Mouse (Mus musculus): ENCODE data around the gene Serpina1e.

Serpina1e gene

DNA sequence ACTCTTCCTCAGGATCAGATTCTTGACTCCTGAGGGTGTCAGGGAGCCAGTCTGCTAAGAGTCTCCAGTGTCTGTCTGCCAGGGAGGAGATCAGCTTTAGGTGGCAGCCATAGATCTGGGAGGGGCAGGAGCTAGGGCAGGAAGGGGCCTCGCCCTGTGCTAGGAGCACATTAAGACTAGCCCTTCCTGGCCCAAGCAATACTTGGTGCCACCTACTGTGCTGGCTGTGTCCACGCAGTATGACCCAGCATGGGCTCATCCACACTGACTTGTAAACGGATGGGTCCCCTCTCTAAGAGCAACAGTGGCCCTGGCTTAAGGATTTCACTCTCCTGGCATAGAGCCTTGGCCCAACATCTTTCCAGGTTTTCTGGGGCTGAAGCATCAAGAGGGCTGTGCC lies at the start of gene Serpina1e:
Gene Serpina1e, minus strand, starts transcription at position 178 of the 400 bp plus-strand sequence.
- DNase-seq (ENCODE audit: low read depth, low spot score): no peak
- Histone ChIP-seq H3K27me3 (ENCODE audit: control insufficient read depth, insufficient read depth, low read length, poor library complexity, severe bottlenecking) (no peaks in the 10 kb centered on the region), H3K36me3 (ENCODE audit: control insufficient read depth, insufficient read depth, low read length, poor library complexity, severe bottlenecking) (no peaks in the 10 kb centered on the region)

DNA sequence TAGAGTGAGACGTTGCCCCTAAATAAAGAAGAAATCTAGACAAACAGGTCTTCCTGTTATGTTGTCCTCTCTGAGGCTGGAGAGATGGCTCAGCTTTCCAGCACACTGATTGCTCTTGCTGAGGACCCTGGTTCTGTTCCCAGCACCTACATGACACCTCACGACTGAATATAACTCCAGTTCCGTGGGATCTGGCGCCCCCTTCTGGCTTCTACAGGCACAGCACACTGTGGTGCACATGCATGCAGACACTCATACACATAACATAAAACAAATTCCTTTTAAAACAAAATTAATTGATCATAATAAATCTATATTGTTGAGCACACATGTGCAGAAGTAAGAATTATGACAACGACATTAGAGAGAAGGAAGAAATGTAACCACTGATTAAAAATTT lies 45.9 kb upstream of the Serpina1e start:
- Histone ChIP-seq H3K27me3 (ENCODE audit: control insufficient read depth, insufficient read depth, low read length, poor library complexity, severe bottlenecking) (no peaks in the 10 kb centered on the region), H3K36me3 (ENCODE audit: control insufficient read depth, insufficient read depth, low read length, poor library complexity, severe bottlenecking) (no peaks in the 10 kb centered on the region)
- no peak for DNase-seq (ENCODE audit: low read depth, low spot score)

DNA sequence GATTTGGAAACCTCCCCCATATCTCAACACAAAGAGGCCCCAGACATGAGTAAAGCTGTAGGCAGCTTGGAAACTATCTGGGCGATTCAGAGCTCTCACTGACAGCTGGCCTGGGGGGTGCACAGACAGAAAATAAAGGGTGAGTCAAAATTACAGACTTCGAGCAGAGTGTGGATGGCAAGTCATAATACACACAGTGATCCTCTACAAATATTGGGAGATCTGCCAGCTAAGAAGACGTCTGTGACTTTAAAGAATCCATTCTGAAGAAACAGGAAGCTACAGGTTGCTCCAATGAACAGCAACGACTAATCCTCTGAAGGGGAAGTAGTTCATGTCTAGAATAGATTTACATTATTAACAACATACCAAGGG lies 44.5 kb upstream of the Serpina1e start:
- H3K36me3 ChIP-seq (ENCODE audit: control insufficient read depth, insufficient read depth, low read length, poor library complexity, severe bottlenecking): no peaks in the 10 kb centered on the region
- DNase-seq (ENCODE audit: low read depth, low spot score): peak; percentile 8
- H3K27me3 ChIP-seq (ENCODE audit: control insufficient read depth, insufficient read depth, low read length, poor library complexity, severe bottlenecking): no peaks in the 10 kb centered on the region

DNA sequence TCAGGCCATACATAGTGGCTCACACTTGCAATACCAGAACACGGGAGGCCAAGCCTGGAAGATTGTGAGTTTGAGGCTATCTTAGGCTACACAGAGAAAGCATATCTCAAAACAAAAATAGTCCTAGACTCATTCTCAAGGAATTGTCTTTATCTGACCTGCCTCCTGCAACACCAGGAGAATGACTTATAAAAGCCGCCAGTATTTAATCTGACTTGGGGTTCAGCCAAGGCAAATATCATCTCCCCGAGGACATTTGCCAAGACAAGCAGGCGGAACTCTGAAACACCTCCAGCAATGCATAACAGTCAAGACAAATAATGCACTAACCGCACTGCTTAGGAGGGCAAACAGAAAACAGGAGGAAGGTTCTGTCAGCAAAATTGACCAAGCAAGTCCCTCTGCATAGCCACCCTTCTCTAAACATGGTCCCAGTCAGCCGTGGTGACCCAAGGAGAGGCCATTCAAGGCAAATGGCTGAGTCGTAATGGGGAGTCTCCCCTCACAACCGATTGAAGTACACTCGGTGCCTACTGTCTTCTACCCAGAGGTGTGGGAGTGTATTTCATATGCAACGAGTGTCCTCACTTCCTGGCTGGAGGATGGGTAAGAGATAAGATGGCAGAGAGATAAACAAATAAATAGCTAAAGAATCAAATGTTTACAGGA lies 43.9 kb upstream of the Serpina1e start:
- no peak for DNase-seq (ENCODE audit: low read depth, low spot score)
- Histone ChIP-seq H3K27me3 (ENCODE audit: control insufficient read depth, insufficient read depth, low read length, poor library complexity, severe bottlenecking) (no peaks in the 10 kb centered on the region), H3K36me3 (ENCODE audit: control insufficient read depth, insufficient read depth, low read length, poor library complexity, severe bottlenecking) (no peaks in the 10 kb centered on the region)

DNA sequence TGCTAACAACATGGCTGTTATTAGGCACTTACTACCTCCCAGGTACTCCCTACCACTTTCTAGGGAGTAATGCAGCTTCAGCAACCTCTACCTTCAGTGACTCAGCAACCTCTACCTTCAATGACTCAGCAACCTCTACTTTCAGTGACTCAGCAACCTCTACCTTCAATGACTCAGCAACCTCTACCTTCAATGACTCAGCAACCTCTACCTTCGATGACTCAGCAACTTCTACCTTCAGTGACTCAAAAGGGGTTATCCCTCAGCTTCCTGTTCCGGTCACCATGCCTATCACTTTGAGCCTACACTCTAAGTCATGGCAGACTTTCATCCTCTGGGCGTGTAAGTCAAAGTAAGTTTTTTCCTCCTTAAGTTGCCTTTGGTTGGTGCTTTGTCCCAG lies 41.8 kb upstream of the Serpina1e start:
- H3K27me3 ChIP-seq (ENCODE audit: control insufficient read depth, insufficient read depth, low read length, poor library complexity, severe bottlenecking): no peaks in the 10 kb centered on the region
- DNase-seq (ENCODE audit: low read depth, low spot score): no peak

DNA sequence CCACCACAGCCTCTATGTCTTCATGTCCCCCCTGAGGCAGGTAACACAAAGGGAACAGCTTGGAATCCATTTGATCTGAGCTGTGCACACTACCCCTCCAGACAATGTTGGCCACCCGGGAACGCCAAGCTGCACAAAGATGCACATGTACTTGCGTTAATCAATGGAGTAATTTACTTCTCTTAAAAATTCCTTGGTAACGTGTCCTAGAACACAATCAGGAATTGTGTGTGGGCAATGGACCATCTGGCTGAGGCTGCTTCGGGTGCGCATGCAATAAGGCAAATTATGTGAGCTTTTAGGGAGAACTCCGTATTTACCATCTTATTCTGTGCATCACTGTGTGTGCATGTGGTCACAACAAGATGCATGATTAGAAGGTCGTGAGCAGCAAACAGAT lies 40.8 kb upstream of the Serpina1e start:
- no peaks in the 10 kb centered on the region for H3K27me3 ChIP-seq (ENCODE audit: control insufficient read depth, insufficient read depth, low read length, poor library complexity, severe bottlenecking)
- no peaks in the 10 kb centered on the region for H3K36me3 ChIP-seq (ENCODE audit: control insufficient read depth, insufficient read depth, low read length, poor library complexity, severe bottlenecking)
- DNase-seq (ENCODE audit: low read depth, low spot score): no peak

More for the DNA sequence above, 41.8 kb upstream of the Serpina1e start:
- H3K36me3 ChIP-seq (ENCODE audit: control insufficient read depth, insufficient read depth, low read length, poor library complexity, severe bottlenecking): no peaks in the 10 kb centered on the region

DNA sequence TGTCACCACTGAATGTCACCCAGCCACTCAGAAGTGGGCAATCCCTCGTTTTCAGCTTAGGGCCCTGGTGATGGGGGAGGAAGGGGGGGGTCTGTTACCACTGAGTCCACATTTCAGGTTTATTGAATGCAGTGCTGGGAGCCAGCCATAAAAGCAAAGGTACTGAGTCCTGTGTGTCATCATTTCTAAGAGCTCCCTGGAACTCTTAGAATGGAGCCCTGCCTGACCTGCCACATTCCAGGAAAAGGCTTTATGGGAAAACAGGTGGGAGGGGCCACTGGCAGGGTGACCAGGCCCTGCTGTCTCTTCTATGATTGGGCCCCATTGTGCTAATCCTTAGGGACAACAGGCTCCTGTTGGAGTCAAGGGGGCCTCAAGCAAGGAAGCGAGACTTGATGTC lies 37.7 kb upstream of the Serpina1e start:
- Histone ChIP-seq H3K36me3 (ENCODE audit: control insufficient read depth, insufficient read depth, low read length, poor library complexity, severe bottlenecking) (no peaks in the 10 kb centered on the region), H3K27me3 (ENCODE audit: control insufficient read depth, insufficient read depth, low read length, poor library complexity, severe bottlenecking) (no peaks in the 10 kb centered on the region)
- no peak for DNase-seq (ENCODE audit: low read depth, low spot score)

DNA sequence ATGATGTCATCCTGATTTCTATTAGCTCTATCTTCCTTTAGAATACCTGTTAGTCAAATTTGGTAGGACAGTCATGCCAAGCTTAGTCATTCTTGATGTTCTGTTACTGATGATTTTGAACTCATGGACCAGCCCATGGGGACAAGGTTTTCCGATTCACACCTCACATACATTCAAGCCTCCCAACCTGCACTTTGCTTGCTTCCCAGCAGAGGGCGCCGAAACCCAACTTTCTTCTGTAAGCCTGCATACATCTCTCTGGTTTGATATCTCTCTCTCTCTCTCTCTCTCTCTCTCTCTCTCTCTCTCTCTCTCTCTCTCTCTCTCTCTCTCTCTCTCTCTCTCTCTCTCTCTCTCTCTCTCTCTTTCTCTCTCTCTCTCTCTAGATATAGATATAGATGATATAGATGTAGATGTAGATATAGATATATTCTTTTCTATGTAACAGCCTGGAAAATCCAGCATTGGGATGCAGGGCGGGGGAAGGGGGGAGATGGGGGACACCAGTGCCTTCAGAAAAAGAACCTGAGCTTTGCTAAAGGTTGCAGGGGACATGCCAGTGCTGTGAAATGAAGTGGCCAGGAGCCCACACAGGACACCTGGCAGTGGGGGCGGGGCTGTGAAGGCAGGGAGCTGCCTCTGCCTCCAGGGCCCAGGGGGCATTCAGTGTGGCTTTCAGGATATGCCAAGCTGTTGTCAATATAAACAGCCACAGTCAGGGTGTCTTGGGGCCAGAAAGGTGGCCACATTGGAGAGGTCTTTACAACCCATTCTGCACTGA lies 36.7 kb upstream of the Serpina1e start:
- Histone ChIP-seq H3K27me3 (ENCODE audit: control insufficient read depth, insufficient read depth, low read length, poor library complexity, severe bottlenecking) (no peaks in the 10 kb centered on the region), H3K36me3 (ENCODE audit: control insufficient read depth, insufficient read depth, low read length, poor library complexity, severe bottlenecking) (no peaks in the 10 kb centered on the region)
- DNase-seq (ENCODE audit: low read depth, low spot score): peak; percentile 69

DNA sequence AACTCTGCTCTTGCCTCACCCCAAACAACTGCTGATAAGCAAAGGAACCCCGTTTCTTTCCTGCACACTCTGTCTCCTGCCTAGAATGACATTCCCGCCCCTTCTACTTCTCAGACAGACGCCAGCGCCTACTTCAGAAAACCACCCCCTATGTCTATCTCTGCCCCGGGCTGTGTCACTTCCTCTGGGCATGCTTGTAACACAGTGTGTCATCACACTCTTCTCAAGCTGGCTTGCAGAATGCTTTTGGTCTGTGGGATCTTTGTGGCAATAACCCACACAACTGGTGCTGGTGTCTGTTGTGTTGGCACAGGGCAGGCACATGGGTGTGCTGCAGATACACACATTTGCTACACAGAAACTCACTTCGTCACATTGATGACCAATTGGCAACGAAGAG lies 34.2 kb upstream of the Serpina1e start:
- Histone ChIP-seq H3K36me3 (ENCODE audit: control insufficient read depth, insufficient read depth, low read length, poor library complexity, severe bottlenecking) (no peaks in the 10 kb centered on the region), H3K27me3 (ENCODE audit: control insufficient read depth, insufficient read depth, low read length, poor library complexity, severe bottlenecking) (no peaks in the 10 kb centered on the region)
- DNase-seq (ENCODE audit: low read depth, low spot score): no peak

DNA sequence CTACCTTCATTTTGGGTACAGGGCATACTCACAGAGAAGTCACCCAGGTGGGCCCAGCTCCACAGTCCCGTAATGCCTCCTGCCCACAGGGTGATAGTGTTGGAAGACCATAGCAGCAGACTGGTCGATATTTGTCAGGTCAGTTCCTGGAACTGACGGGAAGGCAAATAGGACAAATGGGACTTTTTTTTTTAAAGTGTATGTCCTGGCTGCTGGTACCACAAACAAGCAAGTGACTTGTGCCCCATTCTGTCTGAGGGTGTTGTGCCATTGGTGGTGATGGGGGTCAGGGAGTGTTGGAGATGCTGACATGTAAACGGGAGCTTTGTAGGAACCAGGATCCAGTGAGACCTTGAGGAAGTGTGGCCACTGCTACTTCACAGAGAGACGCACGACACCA lies 31.1 kb upstream of the Serpina1e start, which contains the start of gene Serpina11:
Gene Serpina11, minus strand, starts transcription at position 101 of the 400 bp plus-strand sequence.
- Histone ChIP-seq H3K36me3 (ENCODE audit: control insufficient read depth, insufficient read depth, low read length, poor library complexity, severe bottlenecking) (no peaks in the 10 kb centered on the region), H3K27me3 (ENCODE audit: control insufficient read depth, insufficient read depth, low read length, poor library complexity, severe bottlenecking) (no peaks in the 10 kb centered on the region)
- no peak for DNase-seq (ENCODE audit: low read depth, low spot score)

DNA sequence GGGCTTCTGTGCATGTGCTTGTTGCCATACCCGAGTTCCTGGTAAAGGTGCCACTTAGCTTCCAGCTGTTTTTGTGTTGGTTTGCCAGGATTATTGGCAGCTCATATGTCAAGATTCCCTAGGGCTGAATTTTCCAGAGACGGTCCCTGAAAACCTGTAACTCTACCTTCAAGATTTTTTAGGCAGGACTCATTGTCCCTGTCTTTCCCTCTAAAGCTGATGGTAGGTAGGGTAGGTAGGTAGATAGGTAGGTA lies 30.7 kb upstream of the Serpina1e start:
- no peaks in the 10 kb centered on the region for H3K27me3 ChIP-seq (ENCODE audit: control insufficient read depth, insufficient read depth, low read length, poor library complexity, severe bottlenecking)
- DNase-seq (ENCODE audit: low read depth, low spot score): no peak
- H3K36me3 ChIP-seq (ENCODE audit: control insufficient read depth, insufficient read depth, low read length, poor library complexity, severe bottlenecking): no peaks in the 10 kb centered on the region

DNA sequence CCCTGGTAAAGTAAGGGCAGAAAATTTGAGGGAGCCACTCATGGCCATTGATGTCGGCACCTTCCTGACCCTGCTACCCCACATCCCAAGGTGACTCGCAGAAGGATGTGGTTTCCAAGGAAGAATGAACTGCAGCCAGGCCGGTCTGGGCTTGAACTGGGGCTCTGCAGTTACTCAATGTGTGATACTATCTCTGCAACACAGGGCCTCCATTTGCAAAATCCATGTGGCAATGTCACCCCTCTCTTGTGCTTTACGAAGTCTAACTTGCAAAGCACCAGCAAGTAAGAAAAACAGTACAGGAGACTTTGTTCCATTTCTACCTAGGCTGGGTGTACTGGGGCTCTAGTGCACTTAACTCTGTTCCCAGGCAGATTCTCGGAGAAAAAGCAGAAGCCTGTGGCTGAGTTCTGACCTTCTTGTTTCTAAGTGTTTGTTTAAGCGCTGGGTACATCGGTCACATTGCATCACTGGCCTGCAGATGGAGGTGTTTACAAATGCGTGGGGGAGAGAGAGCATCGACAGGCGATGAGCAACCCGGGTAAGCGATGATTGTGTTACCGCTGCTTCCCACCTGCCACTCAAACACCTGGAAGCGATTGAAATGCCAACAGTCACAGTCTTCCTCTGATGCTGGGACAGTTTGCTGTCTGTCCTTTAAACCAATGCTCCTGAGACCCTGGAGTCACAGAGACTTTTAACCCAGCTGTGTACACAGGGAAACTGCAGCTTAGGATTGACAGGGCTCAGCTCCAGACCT lies 30.2 kb upstream of the Serpina1e start:
- no peaks in the 10 kb centered on the region for H3K36me3 ChIP-seq (ENCODE audit: control insufficient read depth, insufficient read depth, low read length, poor library complexity, severe bottlenecking)
- H3K27me3 ChIP-seq (ENCODE audit: control insufficient read depth, insufficient read depth, low read length, poor library complexity, severe bottlenecking): no peaks in the 10 kb centered on the region
- no peak for DNase-seq (ENCODE audit: low read depth, low spot score)

DNA sequence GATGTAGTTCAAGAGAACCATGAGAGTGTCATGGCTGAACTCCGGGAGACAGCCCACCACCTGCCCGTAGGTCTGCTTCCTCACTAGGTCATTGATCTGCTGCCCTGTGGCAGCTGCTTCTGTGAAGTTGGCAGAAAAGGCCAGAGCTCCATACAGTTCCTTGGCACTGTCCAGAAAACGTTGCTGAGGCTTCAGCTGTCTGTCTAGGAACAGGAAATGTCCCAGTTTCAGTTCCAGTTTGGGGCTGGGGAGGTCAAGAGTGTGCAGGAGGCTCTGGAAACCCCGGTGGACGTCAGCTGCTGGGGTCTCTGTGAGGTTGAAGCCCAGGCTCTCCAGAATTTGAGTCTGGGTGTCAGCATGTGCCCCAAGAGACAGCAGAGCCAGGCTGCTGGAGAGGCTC lies 27.1 kb upstream of the Serpina1e start:
- no peak for DNase-seq (ENCODE audit: low read depth, low spot score)
- H3K27me3 ChIP-seq (ENCODE audit: control insufficient read depth, insufficient read depth, low read length, poor library complexity, severe bottlenecking): no peaks in the 10 kb centered on the region
- H3K36me3 ChIP-seq (ENCODE audit: control insufficient read depth, insufficient read depth, low read length, poor library complexity, severe bottlenecking): no peaks in the 10 kb centered on the region

DNA sequence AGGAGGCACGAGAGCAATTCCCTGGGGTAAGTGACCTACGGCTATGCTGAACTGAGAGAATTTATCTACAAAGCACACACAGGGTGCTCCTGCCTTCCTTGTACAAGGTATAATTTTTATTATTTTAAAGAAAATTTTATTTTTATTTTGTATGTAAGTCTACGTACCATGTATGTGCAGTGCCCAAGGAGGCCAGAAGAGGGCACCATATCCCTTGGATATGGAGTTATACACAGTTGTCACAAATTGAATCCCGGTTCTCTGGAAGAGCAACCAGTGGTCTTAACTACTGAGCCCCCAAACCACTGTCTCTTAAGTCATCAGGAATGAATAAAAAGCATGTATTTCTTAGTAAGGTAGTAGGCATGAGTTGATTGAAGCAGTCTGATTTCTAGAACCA lies 26.2 kb upstream of the Serpina1e start:
- Histone ChIP-seq H3K27me3 (ENCODE audit: control insufficient read depth, insufficient read depth, low read length, poor library complexity, severe bottlenecking) (no peaks in the 10 kb centered on the region), H3K36me3 (ENCODE audit: control insufficient read depth, insufficient read depth, low read length, poor library complexity, severe bottlenecking) (no peaks in the 10 kb centered on the region)
- DNase-seq (ENCODE audit: low read depth, low spot score): peak; percentile 34

DNA sequence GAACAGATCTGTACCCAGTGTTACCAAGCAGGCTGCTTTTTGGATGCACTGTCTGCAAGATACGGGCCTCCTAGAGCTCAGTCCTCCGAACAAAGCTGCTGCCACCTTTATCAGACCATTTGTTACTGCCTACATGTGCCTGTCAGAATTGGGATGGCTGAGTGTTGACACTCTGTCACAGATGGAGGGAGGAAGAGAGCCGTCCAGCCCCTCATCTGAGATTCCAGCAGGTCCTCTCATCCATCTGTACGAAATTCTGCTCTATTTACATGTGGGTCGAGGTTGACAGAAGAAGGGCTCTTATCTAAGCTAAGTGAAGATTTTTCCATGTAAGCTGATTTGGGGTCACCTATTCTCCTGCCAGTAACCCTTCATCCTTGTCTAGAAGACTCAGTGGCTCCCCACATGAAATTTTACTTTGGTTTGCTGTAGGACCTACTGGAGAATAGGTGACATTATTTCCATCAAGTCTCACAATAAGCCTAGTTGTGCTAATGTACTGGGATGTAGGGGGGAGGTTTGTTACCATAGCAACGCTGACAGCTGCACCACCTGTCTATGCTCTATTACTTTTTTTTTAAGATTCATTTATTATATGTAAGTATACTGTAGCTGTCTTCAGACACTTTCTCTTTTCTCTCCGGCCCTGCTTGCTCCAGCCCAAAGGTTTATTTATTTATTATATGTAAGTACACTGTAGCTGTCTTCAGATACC lies 23.0 kb upstream of the Serpina1e start:
- Histone ChIP-seq H3K36me3 (ENCODE audit: control insufficient read depth, insufficient read depth, low read length, poor library complexity, severe bottlenecking) (no peaks in the 10 kb centered on the region), H3K27me3 (ENCODE audit: control insufficient read depth, insufficient read depth, low read length, poor library complexity, severe bottlenecking) (no peaks in the 10 kb centered on the region)
- DNase-seq (ENCODE audit: low read depth, low spot score): no peak

Data from splenic B cell, adult 2 months (primary cell).